Mouse (Mus musculus): Measurements from ENCODE around the gene Hhat. TPM values are rescaled to one million over a fixed set of nuclear protein-coding genes. Genes with fewer than 3 reads are reported as not detected.

Gene Hhat
- 5.7 and 8.3 TPM in 2 replicates for total RNA-seq (2021)
- long read RNA-seq, partial matches to known transcripts, result 0 of 2 reads
- long read RNA-seq, other reads (novel, unspliced or antisense), result 2 of 2 reads

- DNase-seq, result peak; percentile 77
These were observed at the start of gene Hhat for GRCm38 (mm10) chr1:192770495-192771331. TSS of gene Hhat (minus strand) at chr1:192771223.

- DNase-seq, result no peak
These were observed 47.3 kb upstream of the Hhat start for GRCm38 (mm10) chr1:192818334-192818733.

GRCm38 (mm10) chr1:192815789-192816188 is 44.8 kb upstream of the Hhat start:
- DNase-seq, result no peak

DNA sequence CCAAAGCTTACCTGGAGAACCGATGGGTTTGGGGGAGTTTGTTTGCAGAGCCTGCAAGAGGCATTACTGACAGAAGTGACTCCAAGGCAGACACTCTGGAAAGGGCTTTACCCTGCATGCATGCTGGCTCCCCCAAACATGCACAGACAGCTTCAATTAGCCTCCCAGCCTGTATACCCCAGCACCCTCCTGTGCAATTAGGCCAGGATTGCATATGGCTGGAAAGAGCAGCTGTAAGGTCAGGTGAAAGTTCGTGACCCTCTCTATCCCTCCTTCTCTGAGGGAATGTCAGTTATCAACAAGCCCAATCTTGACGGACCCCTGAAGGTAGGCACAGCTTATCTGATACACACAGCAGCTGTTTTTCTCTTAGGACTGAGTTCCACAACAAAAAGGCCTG is 43.7 kb upstream of the Hhat start:
- no peak for DNase-seq

DNA sequence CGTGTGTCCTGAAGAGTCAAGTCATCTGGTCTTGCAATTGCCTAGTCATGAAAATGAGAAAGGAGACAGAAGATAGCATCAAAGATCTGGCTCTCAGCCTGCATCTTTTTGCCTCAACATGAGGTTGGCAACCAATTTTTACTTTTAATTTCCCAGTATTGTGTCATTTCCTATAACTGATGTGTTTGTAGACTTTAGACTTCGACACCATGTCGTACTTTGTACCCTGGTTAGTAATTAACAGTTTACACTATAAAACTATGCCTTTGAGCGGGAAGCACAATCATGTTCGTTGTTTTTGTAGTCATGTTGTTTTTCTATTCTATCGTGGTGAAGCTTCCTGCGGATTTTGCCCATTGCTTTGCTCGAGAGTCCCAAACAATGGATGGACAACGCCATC is 41.7 kb upstream of the Hhat start:
- no peak for DNase-seq

GRCm38 (mm10) chr1:192812290-192812689 is 41.3 kb upstream of the Hhat start:
- no peak for DNase-seq

- DNase-seq, result no peak
These were observed 35.4 kb upstream of the Hhat start for GRCm38 (mm10) chr1:192806168-192807157.

GRCm38 (mm10) chr1:192800338-192800737 is 29.3 kb upstream of the Hhat start:
- no peak for DNase-seq

GRCm38 (mm10) chr1:192799165-192799991 is 28.4 kb upstream of the Hhat start:
- DNase-seq, result no peak

DNA sequence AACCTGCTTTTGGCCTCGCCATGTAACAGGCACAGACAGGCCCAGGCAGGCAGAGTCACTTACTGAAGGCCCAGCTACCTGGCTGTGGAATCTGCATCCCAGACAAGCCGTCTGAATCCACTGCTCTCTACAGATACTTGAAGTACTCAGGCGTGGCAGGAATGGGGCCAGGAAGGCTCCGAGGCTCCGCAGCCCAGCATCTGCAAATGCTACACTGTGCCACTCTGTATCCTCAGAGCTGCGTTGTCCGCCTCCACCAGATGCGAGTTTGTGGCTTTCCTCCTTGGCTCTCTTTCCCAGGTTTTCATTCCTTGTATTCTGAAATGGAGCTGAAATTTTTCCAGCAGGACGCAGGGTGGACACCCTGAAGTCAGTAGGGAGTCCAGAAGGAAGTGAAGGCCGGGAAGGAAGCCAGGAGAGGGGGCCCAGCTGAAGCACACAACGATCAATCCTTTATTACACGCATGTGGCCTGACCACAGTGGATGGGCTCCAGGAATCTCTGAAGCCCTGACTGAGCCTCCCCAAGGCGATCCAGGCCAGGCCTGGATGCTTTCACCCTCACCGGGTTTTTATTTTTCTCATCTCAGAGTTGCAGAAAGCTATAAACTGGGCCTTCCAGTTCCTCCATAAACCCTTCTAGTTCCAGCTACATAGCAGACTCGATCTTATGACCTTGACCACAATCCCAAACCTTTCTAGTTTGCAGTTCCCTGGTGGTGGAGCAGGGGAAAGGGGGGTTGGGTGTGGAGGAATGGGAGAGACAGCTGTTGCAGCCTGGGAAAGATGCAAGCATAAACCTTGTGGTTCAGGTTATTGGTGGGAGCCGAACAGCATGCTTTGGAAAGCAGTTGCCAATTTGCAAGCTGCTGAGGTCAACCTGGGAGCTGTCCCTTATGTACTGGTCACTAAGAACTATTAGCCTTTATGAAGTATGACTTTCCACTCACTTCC is 27.5 kb upstream of the Hhat start:
- DNase-seq, result no peak

GRCm38 (mm10) chr1:192797011-192797274 is 25.9 kb upstream of the Hhat start:
- DNase-seq, result no peak

- DNase-seq, result no peak
These were observed 25.4 kb upstream of the Hhat start for GRCm38 (mm10) chr1:192796201-192797010.

DNA sequence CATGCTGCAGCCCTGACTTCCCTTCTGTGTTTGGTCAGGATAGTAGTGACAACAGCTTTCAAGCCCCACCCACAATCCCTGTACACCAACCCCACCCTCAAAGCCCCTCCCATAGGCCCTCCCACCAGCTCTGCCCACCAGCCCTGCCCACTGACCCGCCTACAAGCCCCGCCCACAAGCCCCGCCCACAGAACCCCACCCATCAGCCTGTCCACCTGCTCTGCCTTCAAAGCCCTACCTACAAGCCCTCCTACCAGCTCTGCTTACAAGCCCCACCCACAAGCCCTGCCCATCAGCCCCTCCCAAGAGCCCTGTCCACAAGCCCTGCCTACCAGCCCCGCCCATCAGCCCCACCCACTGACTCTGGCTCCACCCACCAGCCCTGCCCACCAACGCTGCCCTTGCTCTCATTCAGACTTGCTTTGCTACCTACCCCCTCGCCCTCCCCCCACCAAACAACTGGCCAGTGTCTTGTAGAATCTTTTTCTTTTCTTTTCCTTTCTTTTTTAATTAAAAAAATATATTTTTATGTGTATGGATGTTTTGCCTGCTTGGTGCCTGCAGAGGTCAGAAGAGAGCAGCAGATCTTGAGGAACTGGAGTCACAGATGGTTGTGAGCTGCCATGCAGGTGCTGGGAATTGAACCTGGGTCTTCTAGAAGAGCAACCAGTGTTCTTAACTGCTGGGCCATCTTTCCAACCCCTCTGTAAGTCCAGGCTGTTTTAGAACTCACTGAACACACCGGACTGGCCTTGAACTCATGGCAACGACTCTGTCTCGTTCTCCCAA is 24.1 kb upstream of the Hhat start:
- no peak for DNase-seq

GRCm38 (mm10) chr1:192791897-192792361 is 20.9 kb upstream of the Hhat start:
- no peak for DNase-seq

DNA sequence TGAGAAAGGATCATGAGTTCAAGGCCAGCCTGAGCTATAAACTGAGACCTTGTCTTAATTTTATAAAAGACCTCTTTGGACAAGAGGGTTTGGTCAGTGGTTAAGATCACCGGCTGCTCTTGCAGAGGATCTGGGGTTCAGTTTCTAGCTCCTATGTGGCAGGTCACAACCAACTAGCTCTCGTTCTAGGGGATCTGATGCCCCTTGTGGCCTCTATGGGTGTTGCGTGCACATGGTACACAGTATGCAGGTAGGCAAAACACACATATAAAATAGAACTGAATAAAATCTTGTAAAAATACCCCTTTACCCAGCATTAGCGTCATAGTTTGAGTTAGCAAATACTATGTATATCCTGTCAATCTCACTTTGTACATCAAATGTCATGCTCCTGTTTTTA is 19.4 kb upstream of the Hhat start:
- DNase-seq, result no peak

DNA sequence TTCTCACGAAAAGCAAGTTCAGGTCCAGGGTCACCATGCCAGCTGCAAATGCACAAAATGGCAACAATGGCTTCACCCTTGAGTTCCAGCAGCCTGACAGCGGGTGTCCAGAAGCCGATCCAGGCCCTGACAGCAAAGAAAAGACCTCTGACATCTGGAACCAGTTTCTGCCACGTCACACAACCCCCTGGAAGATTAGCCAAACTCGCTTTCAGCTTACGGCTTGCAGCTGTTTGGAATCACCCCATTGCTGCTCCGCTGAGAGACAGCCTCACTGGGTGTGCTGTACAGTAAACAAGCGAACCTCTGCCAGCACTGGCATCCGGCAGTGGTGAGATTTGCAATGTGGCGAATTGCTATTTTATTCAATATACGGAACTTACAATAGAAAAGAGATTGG is 18.8 kb upstream of the Hhat start:
- DNase-seq, result no peak

DNA sequence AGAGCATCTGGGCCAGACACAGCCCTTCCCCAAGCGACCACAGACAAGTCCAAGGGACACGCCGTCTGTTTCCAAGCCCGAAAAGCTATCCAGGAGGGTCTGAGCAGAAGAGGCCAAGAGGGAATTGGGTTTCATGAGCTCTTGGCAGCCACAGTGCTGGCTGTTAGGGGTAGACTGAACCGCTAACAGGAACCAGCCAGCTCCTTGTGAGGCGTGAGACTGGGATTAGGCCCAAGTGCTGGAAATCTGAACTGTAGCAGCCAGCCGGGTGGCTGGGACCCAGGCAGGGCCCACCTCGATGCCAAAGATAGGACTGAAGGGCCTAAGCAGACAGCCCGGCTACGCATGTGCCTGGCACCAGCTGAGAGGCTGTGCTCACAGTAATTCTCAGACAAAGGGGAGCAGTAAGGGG is 18.1 kb upstream of the Hhat start:
- DNase-seq, result peak; percentile 21

DNA sequence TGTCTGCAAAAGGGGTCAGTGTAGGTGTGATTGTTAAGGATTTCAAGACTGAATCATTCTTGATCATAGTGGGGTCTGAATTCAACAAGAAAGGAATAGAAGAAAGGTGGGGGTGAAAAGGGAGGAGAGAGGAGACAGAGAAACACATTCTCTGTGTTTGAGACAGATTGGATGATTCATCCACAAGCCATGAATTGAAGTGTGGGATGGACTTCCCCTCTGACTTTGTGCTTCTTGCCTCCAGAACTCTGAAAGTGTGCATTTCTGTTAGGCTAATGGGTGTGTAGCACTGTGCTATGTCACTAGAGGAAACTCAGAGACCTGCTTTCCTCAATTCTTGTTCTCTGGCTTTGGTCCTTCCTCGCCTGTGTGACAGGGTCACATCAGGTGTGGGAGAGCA is 15.2 kb upstream of the Hhat start:
- DNase-seq, result no peak

All from adrenal gland, postnatal 25 days (tissue).